Mouse (Mus musculus) heart, embryonic 12.5 days (tissue): ENCODE data around the gene Ccdc157. TPM values are rescaled to one million over a fixed set of nuclear protein-coding genes. Genes with fewer than 3 reads are reported as not detected.
"Not testable (repeated sequence)": the region's sequence is repeated elsewhere in the genome, so short reads cannot be mapped to it uniquely, and the experiment has no call there.

Source experiments
- ATAC-seq: fragments of 200-750 bp; cut with Nextera tagmentation; 2 replicates; pipeline ENCODE4 v1.8.0; 2017; ENCODE audit warnings: moderate TSS enrichment, moderate library complexity; ENCODE audit not compliant: insufficient number of reproducible peaks, low FRiP score
- H3K27ac ChIP-seq: fragments of 300-500 bp; sonication (generic); 2 replicates; pipeline ENCODE4 v1.5.1; 2016; ENCODE audit warnings: mild to moderate bottlenecking, moderate library complexity; ENCODE audit not compliant: poor library complexity, severe bottlenecking
- H3K27me3 ChIP-seq: fragments of 300-500 bp; sonication (generic); replicated peaks from 2 replicates; pipeline ENCODE4 v1.6.1; 2016; ENCODE audit warnings: mild to moderate bottlenecking, moderate library complexity
- H3K36me3 ChIP-seq: fragments of 300-500 bp; sonication (generic); 2 replicates; pipeline ENCODE4 v1.6.1; 2016; ENCODE audit warnings: mild to moderate bottlenecking, moderate library complexity
- H3K4me1 ChIP-seq: fragments of 300-500 bp; sonication (generic); replicated peaks from 2 replicates; pipeline ENCODE4 v1.6.1; 2016; ENCODE audit warnings: mild to moderate bottlenecking
- H3K4me2 ChIP-seq: fragments of 300-500 bp; sonication (generic); 2 replicates; pipeline ENCODE4 v1.6.1; 2016; ENCODE audit warnings: mild to moderate bottlenecking, moderate library complexity
- H3K4me3 ChIP-seq: fragments of 300-500 bp; sonication (generic); 2 replicates; pipeline ENCODE4 v1.5.1; 2016; ENCODE audit warnings: mild to moderate bottlenecking
- H3K9ac ChIP-seq: fragments of 300-500 bp; sonication (generic); 2 replicates; pipeline ENCODE4 v1.6.1; 2016; ENCODE audit warnings: mild to moderate bottlenecking, moderate library complexity
- H3K9me3 ChIP-seq: fragments of 300-500 bp; sonication (generic); replicated peaks from 2 replicates; pipeline ENCODE4 v1.6.1; 2016; ENCODE audit warnings: mild to moderate bottlenecking, moderate library complexity
- WGBS: fragments of 180-500 bp; shearing (Covaris S2); methylation state at CpG from one replicate; pipeline ENCODE4 v1.1.7; 2016; 5-methylcytosine and 5-hydroxymethylcytosine counted together
- polyA plus RNA-seq: library from polyadenylated mRNA; unstranded; fragments of >200 nt; fragmentation: Nextera tagmentation; extraction: Ambion mirVana; gene quantifications from 2 replicates; pipeline ENCODE4 v1.2.1, GENCODE M21; 2016

Ccdc157 gene
- polyA plus RNA-seq, 1 experiment from 2014 or later: 4.7 TPM

GRCm38 (mm10) chr11:4114541-4114940 lies 45.6 kb downstream of the Ccdc157 start:
- Histone ChIP-seq H3K4me1 (peaks cover 29% of the 10 kb centered on the region), H3K27me3 (peaks cover 27% of the 10 kb centered on the region)
- H3K36me3 ChIP-seq, H3K27ac ChIP-seq, H3K9me3 ChIP-seq, H3K4me3 ChIP-seq, H3K4me2 ChIP-seq, ATAC-seq, H3K9ac ChIP-seq: not testable (repeated sequence)
- 75% methylated on average over 6 of the region's 6 CpGs for WGBS

DNA sequence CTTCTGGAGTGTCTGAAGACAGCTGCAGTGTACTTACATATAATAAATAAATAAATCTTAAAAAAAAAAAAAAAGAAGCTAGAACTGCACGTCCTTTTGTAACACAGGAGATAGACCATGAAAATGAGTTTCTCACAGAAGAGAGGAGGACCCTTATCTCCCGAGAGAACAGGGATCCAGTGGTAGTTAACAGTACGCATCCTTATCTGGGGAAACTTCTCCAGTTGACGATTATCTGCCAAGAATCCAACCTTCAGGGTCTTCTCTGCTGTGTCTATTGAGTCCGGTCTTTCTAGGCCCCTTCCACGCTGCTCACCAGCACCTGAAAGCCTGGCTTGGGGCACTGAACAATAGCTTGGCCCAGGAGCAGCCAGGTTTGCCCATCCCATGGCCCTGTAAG lies 46.1 kb downstream of the Ccdc157 start:
- no peak overlapping the region for H3K4me3 ChIP-seq
- no peaks in the 10 kb centered on the region for H3K9me3 ChIP-seq
- peaks cover 24% of the 10 kb centered on the region for H3K4me1 ChIP-seq
- H3K9ac ChIP-seq: no peak overlapping the region
- H3K27me3 ChIP-seq: peaks cover 21% of the 10 kb centered on the region
- H3K4me2 ChIP-seq: no peak overlapping the region
- no peak overlapping the region for H3K27ac ChIP-seq
- no peak for ATAC-seq
- H3K36me3 ChIP-seq: no peaks in the 10 kb centered on the region
- WGBS: 69% methylated on average over 6 of the region's 6 CpGs

DNA sequence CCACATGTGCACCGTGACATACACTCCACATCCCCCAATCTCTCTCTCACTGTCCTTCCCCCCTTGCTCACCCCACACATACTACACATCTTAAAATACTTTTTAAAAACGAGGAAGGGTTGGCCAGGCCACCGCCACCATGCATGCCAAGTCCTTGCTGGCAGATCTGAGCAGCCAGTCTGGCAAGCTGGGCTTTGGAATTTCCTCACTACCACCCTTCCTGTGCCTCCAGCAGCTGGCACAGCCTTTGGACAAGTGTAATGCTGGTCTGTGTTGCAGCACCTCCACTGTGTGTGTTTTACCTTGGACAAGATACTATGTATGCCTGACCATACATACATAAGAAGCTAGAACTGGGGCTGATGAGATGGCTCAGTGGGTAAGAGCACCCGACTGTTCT lies 46.6 kb downstream of the Ccdc157 start:
- Histone ChIP-seq H3K9me3 (no peaks in the 10 kb centered on the region), H3K9ac (no peak overlapping the region), H3K4me1 (peaks cover 19% of the 10 kb centered on the region), H3K27me3 (peaks cover 20% of the 10 kb centered on the region), H3K27ac (no peak overlapping the region), H3K4me3 (no peak overlapping the region), H3K4me2 (no peak overlapping the region), H3K36me3 (no peaks in the 10 kb centered on the region)
- ATAC-seq: no peak
- 67% methylated on average over 4 of the region's 4 CpGs for WGBS

DNA sequence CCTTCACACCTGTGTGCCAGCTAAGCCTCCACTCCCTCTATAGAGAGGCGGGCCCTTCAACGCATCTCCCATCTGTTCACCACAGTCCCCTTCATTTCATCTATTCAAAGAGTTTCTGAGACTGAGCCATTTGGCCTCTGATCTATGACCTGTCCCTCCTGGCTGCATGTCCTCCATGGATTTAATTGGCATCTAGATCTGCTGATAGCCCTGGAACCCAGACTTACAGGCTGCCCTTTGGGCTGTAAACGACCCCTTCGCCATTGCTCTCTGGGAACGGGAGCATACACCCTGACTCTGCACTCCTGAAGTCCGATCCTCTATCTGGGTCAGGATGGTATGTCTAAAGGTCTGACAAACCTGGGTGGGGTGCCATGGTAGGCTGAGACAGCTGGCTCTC lies 47.2 kb downstream of the Ccdc157 start:
- Histone ChIP-seq H3K36me3 (no peaks in the 10 kb centered on the region), H3K4me3 (no peak overlapping the region), H3K9me3 (no peaks in the 10 kb centered on the region), H3K4me1 (peaks cover 13% of the 10 kb centered on the region), H3K27me3 (peaks cover 20% of the 10 kb centered on the region), H3K27ac (no peak overlapping the region), H3K4me2 (no peak overlapping the region), H3K9ac (no peak overlapping the region)
- 78% methylated on average over 6 of the region's 6 CpGs for WGBS
- no peak for ATAC-seq

GRCm38 (mm10) chr11:4112033-4112432 lies 48.1 kb downstream of the Ccdc157 start:
- no peaks in the 10 kb centered on the region for H3K9me3 ChIP-seq
- H3K9ac ChIP-seq: no peak overlapping the region
- no peak overlapping the region for H3K27ac ChIP-seq
- H3K4me1 ChIP-seq: peaks cover 5% of the 10 kb centered on the region
- H3K4me3 ChIP-seq: no peak overlapping the region
- H3K4me2 ChIP-seq: no peak overlapping the region
- ATAC-seq: no peak
- peaks cover 11% of the 10 kb centered on the region for H3K27me3 ChIP-seq
- no peaks in the 10 kb centered on the region for H3K36me3 ChIP-seq
- WGBS: 81% methylated on average over 4 of the region's 4 CpGs

DNA sequence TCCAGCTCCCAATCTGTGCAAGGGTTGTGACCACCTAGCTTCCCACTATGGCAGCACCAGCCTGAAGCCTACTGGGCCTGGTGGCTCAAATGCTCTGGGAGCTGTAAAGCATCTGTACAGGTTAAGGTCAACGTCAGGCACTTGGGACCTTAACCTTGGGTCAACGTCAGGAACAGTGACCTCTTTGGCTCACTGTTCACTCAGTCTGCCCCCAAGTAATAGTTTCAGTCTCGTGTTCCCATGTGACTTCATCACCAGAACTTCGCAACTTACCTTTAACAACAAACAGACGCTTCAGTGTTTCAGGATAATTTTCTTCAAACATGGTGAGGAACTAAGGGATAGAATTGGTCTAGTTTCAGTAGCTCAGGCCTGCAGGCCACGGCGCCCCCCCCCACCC lies 51.4 kb downstream of the Ccdc157 start:
- ATAC-seq: no peak
- 73% methylated on average over 7 of the region's 7 CpGs for WGBS
- H3K27ac ChIP-seq: no peak overlapping the region
- H3K9ac ChIP-seq: no peak overlapping the region
- no peak overlapping the region for H3K4me2 ChIP-seq
- H3K36me3 ChIP-seq: no peaks in the 10 kb centered on the region
- H3K9me3 ChIP-seq: no peaks in the 10 kb centered on the region
- H3K4me1 ChIP-seq: no peaks in the 10 kb centered on the region
- no peak overlapping the region for H3K4me3 ChIP-seq
- H3K27me3 ChIP-seq: no peaks in the 10 kb centered on the region

- not testable (repeated sequence) for H3K27ac ChIP-seq, ATAC-seq, H3K27me3 ChIP-seq, H3K9me3 ChIP-seq, H3K9ac ChIP-seq, H3K36me3 ChIP-seq, H3K4me2 ChIP-seq, H3K4me1 ChIP-seq, H3K4me3 ChIP-seq
- WGBS: 88% methylated on average over 6 of the region's 6 CpGs
Measured at GRCm38 (mm10) chr11:4107901-4108300, 52.2 kb downstream of the Ccdc157 start.

- Histone ChIP-seq H3K9ac (no peak overlapping the region), H3K36me3 (no peaks in the 10 kb centered on the region), H3K4me2 (no peak overlapping the region), H3K4me1 (no peaks in the 10 kb centered on the region), H3K9me3 (no peaks in the 10 kb centered on the region), H3K27ac (no peak overlapping the region), H3K4me3 (no peak overlapping the region), H3K27me3 (no peaks in the 10 kb centered on the region)
- ATAC-seq: no peak
- 69% methylated on average over 6 of the region's 6 CpGs for WGBS
Measured at GRCm38 (mm10) chr11:4105444-4105843, 54.6 kb downstream of the Ccdc157 start.

- ATAC-seq: no peak
- Histone ChIP-seq H3K27me3 (no peaks in the 10 kb centered on the region), H3K9ac (no peak overlapping the region), H3K4me2 (no peak overlapping the region), H3K9me3 (no peaks in the 10 kb centered on the region), H3K36me3 (no peaks in the 10 kb centered on the region), H3K27ac (no peak overlapping the region), H3K4me1 (no peaks in the 10 kb centered on the region), H3K4me3 (no peak overlapping the region)
- WGBS: 83% methylated on average over 5 of the region's 5 CpGs
Measured at GRCm38 (mm10) chr11:4104989-4105388, 55.1 kb downstream of the Ccdc157 start.

GRCm38 (mm10) chr11:4103522-4103921 lies 56.6 kb downstream of the Ccdc157 start:
- Histone ChIP-seq H3K9me3 (no peaks in the 10 kb centered on the region), H3K36me3 (no peaks in the 10 kb centered on the region), H3K4me3 (no peak overlapping the region), H3K27ac (no peak overlapping the region), H3K27me3 (no peaks in the 10 kb centered on the region), H3K4me1 (no peaks in the 10 kb centered on the region), H3K9ac (no peak overlapping the region), H3K4me2 (no peak overlapping the region)
- 77% methylated on average over 14 of the region's 14 CpGs for WGBS
- ATAC-seq: no peak

DNA sequence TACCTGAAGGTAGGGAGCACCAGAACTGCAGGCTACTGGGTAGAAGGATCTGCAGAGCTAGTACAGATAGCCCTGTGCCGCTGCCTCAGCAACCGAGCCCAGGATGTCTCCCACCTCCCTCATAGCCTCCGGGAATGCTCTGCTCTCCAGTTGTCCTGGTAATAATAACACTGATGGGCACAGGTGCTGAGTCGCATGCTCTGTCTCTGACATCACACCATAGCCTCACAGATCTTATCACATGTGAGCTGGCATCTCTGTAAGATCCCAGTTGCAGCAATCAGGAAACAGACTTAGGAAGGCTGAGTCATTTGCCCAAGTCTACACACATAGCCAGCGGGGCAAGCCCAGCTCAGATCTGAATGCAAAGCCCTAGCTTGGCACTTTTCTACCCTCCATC lies 58.2 kb downstream of the Ccdc157 start:
- H3K27me3 ChIP-seq: no peaks in the 10 kb centered on the region
- no peak overlapping the region for H3K9ac ChIP-seq
- no peak overlapping the region for H3K4me3 ChIP-seq
- peaks cover 5% of the 10 kb centered on the region; the same call in 1 of the 2 replicates for H3K4me1 ChIP-seq
- no peak for ATAC-seq
- no peak overlapping the region for H3K27ac ChIP-seq
- no peaks in the 10 kb centered on the region for H3K9me3 ChIP-seq
- no peak overlapping the region for H3K4me2 ChIP-seq
- 70% methylated on average over 5 of the region's 5 CpGs for WGBS
- H3K36me3 ChIP-seq: no peaks in the 10 kb centered on the region

DNA sequence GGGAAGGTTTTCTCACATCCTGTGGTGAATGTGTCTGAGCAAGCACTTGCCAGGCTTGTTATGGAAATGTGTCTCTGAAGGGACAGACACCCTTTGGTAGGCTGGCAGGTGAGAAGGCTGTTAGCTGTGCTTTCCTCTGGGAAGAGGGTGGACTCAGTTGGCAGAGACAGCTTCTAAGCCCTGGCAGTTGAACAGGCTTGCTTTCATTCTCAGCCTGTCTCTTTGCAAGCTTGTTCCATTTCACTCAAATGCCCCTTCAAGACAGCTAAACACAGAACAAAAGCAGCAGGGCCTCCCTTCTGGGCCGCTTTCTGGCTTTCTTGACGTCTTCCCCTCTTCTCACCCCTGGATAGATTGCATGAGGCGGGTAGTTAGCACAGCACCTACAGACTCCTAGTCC lies 60.6 kb downstream of the Ccdc157 start:
- Histone ChIP-seq H3K4me2 (no peak overlapping the region), H3K4me1 (peaks cover 18% of the 10 kb centered on the region), H3K36me3 (no peaks in the 10 kb centered on the region), H3K4me3 (no peak overlapping the region), H3K27ac (no peak overlapping the region), H3K27me3 (no peaks in the 10 kb centered on the region), H3K9ac (no peak overlapping the region), H3K9me3 (no peaks in the 10 kb centered on the region)
- no peak for ATAC-seq
- 69% methylated on average over 3 of the region's 3 CpGs for WGBS
